Mouse (Mus musculus) testis, postnatal 14 days (tissue): Measurements from ENCODE around the gene Fndc3a.

ENCODE experiments used
- DNase-seq: peaks from one replicate; pipeline ENCODE4 v3.0.0; 2021; ENCODE audit warnings: low spot score

Fndc3a gene

DNA sequence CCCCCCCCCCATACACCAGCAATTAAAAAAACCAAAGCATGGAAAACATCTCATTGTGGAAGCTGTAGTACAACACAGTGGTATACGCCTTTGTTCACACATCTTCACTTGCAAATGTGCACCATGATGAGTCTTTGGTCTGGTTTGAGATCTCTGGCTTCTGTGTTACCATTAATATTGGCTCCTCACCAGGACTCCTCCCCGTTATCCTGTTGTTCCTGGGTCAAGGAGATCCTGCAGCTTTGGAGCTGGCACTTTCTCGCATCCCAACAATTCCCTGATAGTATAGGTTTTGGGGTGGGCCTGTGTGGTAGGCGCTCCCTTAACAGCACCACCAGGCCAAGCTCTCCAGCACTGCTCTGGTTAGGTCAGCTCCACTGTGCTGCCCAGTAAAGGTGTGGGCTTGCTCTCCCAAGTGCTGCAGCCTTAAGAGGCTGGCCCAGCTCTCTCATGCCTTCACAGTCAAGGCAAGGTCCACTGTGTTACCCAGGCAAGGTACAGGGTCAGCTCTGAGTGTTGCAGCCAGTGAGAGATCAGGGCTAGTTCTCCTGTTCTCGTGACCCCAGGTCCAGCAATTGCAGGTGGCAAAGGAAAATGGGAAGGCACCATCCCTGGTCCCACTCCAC, 173.3 kb downstream of the Fndc3a start:
- no peak for DNase-seq

GRCm38 (mm10) chr14:72533862-72534261, 175.9 kb downstream of the Fndc3a start:
- DNase-seq = no peak

DNA sequence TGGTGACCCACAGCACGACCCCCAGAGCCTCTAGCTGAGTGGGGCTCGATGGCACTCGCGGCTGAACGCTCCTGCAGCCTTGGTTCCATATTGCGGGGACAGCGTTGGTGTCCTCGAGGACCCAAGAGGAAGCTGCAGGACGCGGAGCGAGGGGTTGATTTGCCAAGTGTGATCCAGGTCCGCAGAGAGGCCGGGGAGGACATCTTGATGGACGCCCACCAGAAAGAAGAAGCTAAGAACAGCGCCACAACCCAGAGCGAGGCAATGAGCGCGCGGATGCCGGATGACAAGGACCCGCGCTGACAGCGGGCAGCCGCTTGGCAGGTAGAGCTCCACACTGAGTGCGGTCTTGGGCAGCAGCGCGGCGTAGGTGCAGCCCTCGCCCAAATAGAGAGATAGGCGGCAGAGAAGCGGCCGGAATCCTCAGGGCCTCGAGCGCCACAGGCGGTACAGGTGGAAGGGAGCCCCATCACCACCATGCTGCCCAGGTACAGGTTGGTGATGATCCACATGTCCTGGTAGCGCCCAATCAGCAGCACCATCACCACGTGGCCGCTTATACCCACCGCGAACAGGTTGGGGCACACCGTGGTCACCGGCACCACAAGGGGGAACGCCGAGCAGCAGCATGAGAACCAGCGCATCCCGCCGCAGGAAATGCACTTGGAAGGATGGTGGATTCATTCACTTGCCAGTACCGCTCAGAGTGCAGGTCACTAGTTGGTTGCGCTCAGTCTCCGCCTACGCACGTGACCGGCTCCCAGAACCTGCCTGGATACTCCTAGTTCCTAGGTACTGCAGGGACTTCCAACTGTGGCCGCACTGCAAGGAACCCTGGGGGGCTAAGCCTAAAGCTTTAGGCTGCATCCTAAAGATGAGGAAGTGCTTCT, 177.5 kb downstream of the Fndc3a start:
- DNase-seq = peak; percentile 25

DNA sequence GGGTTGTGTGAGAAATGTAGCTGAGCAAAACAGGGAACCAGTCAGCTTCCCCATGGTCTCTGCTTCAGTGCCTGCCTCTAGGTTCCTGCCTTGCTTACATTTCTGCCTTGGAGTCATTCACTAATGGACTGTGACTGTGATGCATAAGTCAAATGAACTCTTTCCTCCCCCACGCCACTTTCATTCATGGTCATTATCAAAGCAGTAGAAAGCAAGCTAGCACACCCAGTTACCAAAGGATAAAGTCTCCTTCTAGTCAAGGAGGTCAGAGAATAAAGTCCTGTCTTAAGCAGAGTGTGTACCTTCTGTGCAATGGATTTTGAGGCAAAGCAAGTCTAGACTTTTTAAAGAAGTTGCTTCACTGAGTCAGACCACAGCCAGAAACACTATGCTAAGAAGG, 182.7 kb downstream of the Fndc3a start:
- DNase-seq = no peak

- DNase-seq = peak; percentile 50
These were observed 190.2 kb downstream of the Fndc3a start for GRCm38 (mm10) chr14:72519561-72519960.

DNA sequence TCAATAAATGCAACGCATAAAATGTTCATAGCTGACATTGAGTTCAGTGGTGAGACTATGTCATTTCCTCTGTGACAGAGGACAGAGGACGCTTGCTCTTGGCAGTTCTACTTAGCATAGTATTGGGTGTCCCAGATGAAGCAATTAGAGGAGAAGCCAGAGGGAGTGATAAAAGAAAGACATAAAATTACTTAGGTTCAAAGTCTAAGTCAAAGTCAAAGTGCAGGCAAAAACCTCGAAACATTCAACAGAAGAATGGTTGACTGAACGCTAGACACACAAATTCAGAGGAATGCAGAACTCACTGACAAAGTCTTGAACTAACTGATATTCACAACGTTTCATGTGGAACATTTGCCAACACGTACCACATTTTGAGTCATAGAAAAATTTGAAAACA, 191.0 kb downstream of the Fndc3a start:
- no peak for DNase-seq

- no peak for DNase-seq
These were observed 193.4 kb downstream of the Fndc3a start for GRCm38 (mm10) chr14:72516376-72516775.

- DNase-seq = no peak
These were observed 202.9 kb downstream of the Fndc3a start for GRCm38 (mm10) chr14:72506723-72507420.

- DNase-seq = peak; percentile 21
These were observed 203.6 kb downstream of the Fndc3a start for GRCm38 (mm10) chr14:72506018-72506722.

- no peak for DNase-seq
These were observed 204.8 kb downstream of the Fndc3a start for GRCm38 (mm10) chr14:72504985-72505384.

- no peak for DNase-seq
These were observed 206.6 kb downstream of the Fndc3a start for GRCm38 (mm10) chr14:72503241-72503640.

GRCm38 (mm10) chr14:72493775-72494174, 216.0 kb downstream of the Fndc3a start:
- DNase-seq = no peak

GRCm38 (mm10) chr14:72491738-72492137, 218.1 kb downstream of the Fndc3a start, which contains the start of gene Gm9195:
Gene Gm9195 (minus strand): TSS chr14:72491838.
- no peak for DNase-seq

GRCm38 (mm10) chr14:72490367-72490766, 219.4 kb downstream of the Fndc3a start:
- DNase-seq = no peak
